Mouse (Mus musculus) heart, embryonic 11.5 days (tissue): ENCODE results near the gene Tacc2. TPM values are rescaled to one million over a fixed set of nuclear protein-coding genes. Genes with fewer than 3 reads are reported as not detected.

Source experiments
- ATAC-seq: fragments of 200-750 bp; cut with Nextera tagmentation; replicated peaks from 2 replicates; pipeline ENCODE4 v1.8.0; 2017; ENCODE audit warnings: moderate library complexity; ENCODE audit not compliant: insufficient number of reproducible peaks, low FRiP score, low TSS enrichment
- H3K27ac ChIP-seq: fragments of 300-500 bp; sonication (generic); 2 replicates; pipeline ENCODE4 v1.5.1; 2014; ENCODE audit warnings: mild to moderate bottlenecking, low read depth, low read length
- H3K27me3 ChIP-seq: fragments of 300-500 bp; sonication (generic); 2 replicates; pipeline ENCODE4 v1.6.1; 2014; ENCODE audit warnings: mild to moderate bottlenecking, low read length, mixed read lengths; ENCODE audit not compliant: control insufficient read depth, insufficient read depth
- H3K36me3 ChIP-seq: fragments of 300-500 bp; sonication (generic); 2 replicates; pipeline ENCODE4 v1.6.1; 2014; ENCODE audit warnings: mild to moderate bottlenecking, low read length, moderate library complexity, mixed read lengths; ENCODE audit not compliant: control insufficient read depth, insufficient read depth
- H3K4me1 ChIP-seq: fragments of 300-500 bp; sonication (generic); 2 replicates; pipeline ENCODE4 v1.6.1; 2014; ENCODE audit warnings: low read length; ENCODE audit not compliant: control insufficient read depth, insufficient read depth
- H3K4me2 ChIP-seq: fragments of 300-500 bp; sonication (generic); 2 replicates; pipeline ENCODE4 v1.6.1; 2014; ENCODE audit warnings: mild to moderate bottlenecking, moderate library complexity
- H3K4me3 ChIP-seq: fragments of 300-500 bp; sonication (generic); 2 replicates; pipeline ENCODE4 v1.5.1; 2014; ENCODE audit warnings: low read depth, low read length
- H3K9ac ChIP-seq: fragments of 300-500 bp; sonication (generic); 2 replicates; pipeline ENCODE4 v1.6.1; 2014; ENCODE audit warnings: mild to moderate bottlenecking, low read depth, low read length, moderate library complexity
- H3K9me3 ChIP-seq: fragments of 300-500 bp; sonication (generic); replicated peaks from 2 replicates; pipeline ENCODE4 v1.6.1; 2016; ENCODE audit warnings: low read length; ENCODE audit not compliant: control insufficient read depth
- WGBS: fragments of 180-500 bp; shearing (Covaris S2); extraction: QIAGEN DNeasy Blood & Tissue Kit; methylation state at CpG from one replicate; pipeline ENCODE4 v1.1.7; 2014; ENCODE audit not compliant: insufficient replicate concordance; 5-methylcytosine and 5-hydroxymethylcytosine counted together
- polyA plus RNA-seq: library from polyadenylated mRNA; unstranded; fragments of >200 nt; fragmentation: Nextera tagmentation; extraction: Ambion mirVana; gene quantifications from 2 replicates; pipeline ENCODE4 v1.2.1, GENCODE M21; 2014

Tacc2 gene
- polyA plus RNA-seq, 1 experiment from 2014 or later: 42.2 TPM

DNA sequence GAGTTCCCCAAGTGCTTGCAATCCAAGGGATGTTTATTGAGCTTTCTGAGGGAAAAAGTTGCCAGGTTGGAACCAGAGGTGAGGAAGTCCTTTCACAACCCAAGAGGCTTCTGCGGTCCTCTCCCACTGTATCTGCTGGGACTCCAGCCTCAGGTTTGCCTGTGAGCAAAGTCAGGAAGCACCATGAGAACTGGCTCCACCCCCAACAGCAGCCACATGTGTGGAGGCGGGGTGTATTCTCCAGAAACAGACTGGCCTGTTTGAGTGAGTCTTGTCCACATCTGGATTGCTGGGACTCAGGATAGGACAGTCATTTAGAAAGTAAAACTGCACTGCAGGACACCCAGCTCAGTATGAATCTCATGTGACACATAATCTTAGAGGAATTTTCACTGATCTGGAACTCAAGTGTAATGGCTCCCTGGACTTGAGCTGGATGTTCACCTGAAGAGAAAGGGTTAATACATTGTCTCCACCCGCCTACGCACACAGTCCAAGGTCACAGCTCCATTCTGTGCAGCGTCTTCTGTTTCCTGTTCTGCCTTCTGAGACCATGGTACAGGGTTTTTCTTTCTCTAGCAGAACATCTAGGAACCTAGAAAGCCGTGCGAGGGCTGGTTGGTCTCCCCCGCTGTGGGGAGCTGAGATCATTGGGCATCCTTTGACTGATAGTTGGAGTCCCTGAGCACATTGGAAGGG, 149.6 kb downstream of the Tacc2 start:
- H3K9me3 ChIP-seq: no peaks in the 10 kb centered on the region
- H3K9ac ChIP-seq: no peak overlapping the region
- peaks cover 28% of the 10 kb centered on the region for H3K4me1 ChIP-seq
- peaks cover 13% of the 10 kb centered on the region; the same call in 1 of the 2 replicates for H3K36me3 ChIP-seq
- WGBS: 49% methylated on average over 8 of the region's 8 CpGs
- no peaks in the 10 kb centered on the region for H3K27me3 ChIP-seq
- H3K4me3 ChIP-seq: no peak overlapping the region
- H3K4me2 ChIP-seq: no peak overlapping the region
- peak; percentile 55 for ATAC-seq
- H3K27ac ChIP-seq: 0 out of 2 replicates have a peak overlapping the region, but pooled peaks have one; percentile 15

GRCm38 (mm10) chr7:130727560-130727959, 150.3 kb downstream of the Tacc2 start:
- H3K4me3 ChIP-seq: no peak overlapping the region
- no peaks in the 10 kb centered on the region for H3K27me3 ChIP-seq
- 0 out of 2 replicates have a peak overlapping the region, but pooled peaks have one; percentile 0 for H3K27ac ChIP-seq
- H3K4me1 ChIP-seq: peaks cover 23% of the 10 kb centered on the region
- no peak overlapping the region for H3K9ac ChIP-seq
- no peaks in the 10 kb centered on the region for H3K9me3 ChIP-seq
- WGBS: 82% methylated on average over 4 of the region's 4 CpGs
- H3K36me3 ChIP-seq: peaks cover 13% of the 10 kb centered on the region; the same call in 1 of the 2 replicates
- ATAC-seq: no peak
- no peak overlapping the region for H3K4me2 ChIP-seq

DNA sequence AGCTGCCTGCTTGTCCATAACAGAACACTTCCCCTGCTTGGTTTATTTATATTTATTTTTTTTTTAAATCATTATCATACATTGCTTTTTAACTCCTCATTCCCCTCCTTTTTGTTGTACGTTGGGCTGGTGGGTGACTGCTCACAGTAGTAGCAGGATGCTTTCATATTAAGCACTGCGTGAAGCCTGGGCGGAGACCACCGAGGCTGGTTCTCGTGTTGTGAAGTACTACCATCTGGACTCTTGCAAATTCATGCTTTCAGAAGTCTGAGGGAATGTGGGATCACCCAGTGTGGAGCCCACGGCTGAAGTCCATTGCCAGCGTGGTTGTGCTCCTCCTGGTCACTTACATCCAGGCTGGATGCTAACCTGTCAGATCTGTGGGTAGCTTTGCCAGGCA, 154.6 kb downstream of the Tacc2 start:
- Histone ChIP-seq H3K4me2 (no peak overlapping the region), H3K9ac (no peak overlapping the region), H3K4me1 (peaks cover 11% of the 10 kb centered on the region), H3K27ac (no peak overlapping the region), H3K36me3 (peaks cover 20% of the 10 kb centered on the region), H3K4me3 (no peak overlapping the region), H3K9me3 (no peaks in the 10 kb centered on the region), H3K27me3 (no peaks in the 10 kb centered on the region)
- no peak for ATAC-seq
- 86% methylated on average over 7 of the region's 7 CpGs for WGBS

- Histone ChIP-seq H3K4me2 (no peak overlapping the region), H3K9me3 (no peaks in the 10 kb centered on the region), H3K27ac (no peak overlapping the region), H3K4me1 (0 out of 2 replicates have a peak, but pooled peaks cover 3% of the 10 kb centered on the region), H3K36me3 (peaks cover 24% of the 10 kb centered on the region), H3K27me3 (no peaks in the 10 kb centered on the region), H3K9ac (no peak overlapping the region), H3K4me3 (no peak overlapping the region)
- no peak for ATAC-seq
- WGBS: 85% methylated on average over 6 of the region's 6 CpGs
Measured at GRCm38 (mm10) chr7:130732908-130733307, 155.7 kb downstream of the Tacc2 start.

DNA sequence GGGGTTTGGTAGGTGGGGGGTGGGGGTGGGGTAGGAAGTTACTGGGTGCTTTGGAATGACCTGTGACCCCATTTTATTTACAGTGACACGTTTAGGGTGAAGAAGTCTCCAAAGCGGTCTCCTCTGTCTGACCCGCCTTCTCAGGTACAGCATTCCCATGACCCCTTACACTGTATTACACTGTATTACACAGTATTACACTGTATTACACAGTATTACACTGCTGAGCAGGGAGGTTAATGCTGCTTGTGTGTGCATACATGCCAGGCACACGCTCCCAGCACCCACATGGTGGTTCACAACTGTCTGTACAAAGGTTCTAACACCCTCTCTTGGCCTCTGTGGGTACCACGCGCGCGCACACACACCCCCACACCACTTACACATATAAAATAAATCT, 156.2 kb downstream of the Tacc2 start:
- H3K9ac ChIP-seq: no peak overlapping the region
- no peak overlapping the region for H3K4me3 ChIP-seq
- H3K4me1 ChIP-seq: peaks cover 3% of the 10 kb centered on the region; the same call in 1 of the 2 replicates
- WGBS: 92% methylated on average over 8 of the region's 8 CpGs
- H3K27ac ChIP-seq: no peak overlapping the region
- no peaks in the 10 kb centered on the region for H3K27me3 ChIP-seq
- no peak overlapping the region for H3K4me2 ChIP-seq
- H3K9me3 ChIP-seq: no peaks in the 10 kb centered on the region
- no peak for ATAC-seq
- H3K36me3 ChIP-seq: peaks cover 25% of the 10 kb centered on the region

DNA sequence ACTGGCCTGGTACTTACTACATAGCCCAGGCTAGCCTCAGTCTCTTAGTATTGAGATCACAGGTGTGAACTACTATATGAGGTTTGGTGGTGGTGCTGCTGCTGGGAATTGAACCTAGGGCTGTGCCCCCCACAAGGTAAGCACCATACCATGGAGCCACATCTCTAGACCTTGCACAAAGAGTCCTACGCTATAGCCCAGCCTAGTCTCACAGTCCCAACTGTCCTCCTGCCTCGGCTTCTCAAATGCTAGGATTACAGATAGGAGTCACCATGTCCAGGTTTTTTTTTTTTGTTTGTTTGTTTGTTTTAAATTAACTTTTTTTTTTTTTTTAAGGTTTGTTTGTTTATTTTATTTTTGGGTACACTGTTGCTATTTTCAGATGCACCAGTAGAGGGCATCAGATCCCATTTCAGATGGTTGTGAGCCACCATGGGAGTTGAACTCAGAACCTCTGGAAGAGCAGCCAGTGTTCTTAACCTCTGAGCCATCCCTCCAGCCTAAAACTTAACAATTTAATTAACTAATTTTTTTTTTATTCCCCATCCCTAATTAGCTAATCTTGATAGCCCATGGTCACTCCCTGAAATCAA, 157.1 kb downstream of the Tacc2 start:
- Histone ChIP-seq H3K4me2 (no peak overlapping the region), H3K27me3 (no peaks in the 10 kb centered on the region), H3K9me3 (no peaks in the 10 kb centered on the region), H3K27ac (no peak overlapping the region), H3K9ac (no peak overlapping the region), H3K4me3 (no peak overlapping the region), H3K4me1 (peaks cover 3% of the 10 kb centered on the region; the same call in 1 of the 2 replicates), H3K36me3 (peaks cover 27% of the 10 kb centered on the region)
- ATAC-seq: no peak
- WGBS: 90% methylated on average over 2 of the region's 2 CpGs

DNA sequence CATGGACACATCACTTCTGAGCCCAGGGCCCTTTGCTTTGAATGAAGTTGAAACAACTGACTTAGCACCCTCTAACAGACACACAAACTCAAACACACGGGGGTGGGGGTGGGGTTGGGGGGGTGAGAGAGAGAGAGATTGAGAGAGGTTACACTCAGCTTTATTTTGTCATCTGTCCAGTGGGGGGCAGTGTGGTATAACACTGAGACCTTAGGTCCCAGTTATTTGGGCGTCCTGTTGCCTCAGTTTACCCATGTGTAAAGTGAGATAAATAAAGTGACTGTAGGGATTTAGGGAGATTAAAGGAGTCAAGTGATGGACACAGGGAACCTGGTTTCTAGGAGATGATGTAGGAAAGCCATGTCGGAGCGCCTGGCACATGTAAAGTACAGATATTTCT, 163.9 kb downstream of the Tacc2 start:
- no peak overlapping the region for H3K27ac ChIP-seq
- H3K4me3 ChIP-seq: no peak overlapping the region
- no peak for ATAC-seq
- H3K9me3 ChIP-seq: no peaks in the 10 kb centered on the region
- no peaks in the 10 kb centered on the region; the same call in 1 of the 2 replicates for H3K4me1 ChIP-seq
- H3K4me2 ChIP-seq: no peak overlapping the region
- no peaks in the 10 kb centered on the region for H3K27me3 ChIP-seq
- no peak overlapping the region for H3K9ac ChIP-seq
- 79% methylated on average over 4 of the region's 4 CpGs for WGBS
- peaks cover 37% of the 10 kb centered on the region for H3K36me3 ChIP-seq

- peaks cover 35% of the 10 kb centered on the region for H3K36me3 ChIP-seq
- whole genome bisulfite sequencing: 85% methylated on average over 9 of the region's 9 CpGs
Measured at GRCm38 (mm10) chr7:130743239-130744025, 166.2 kb downstream of the Tacc2 start.

More at GRCm38 (mm10) chr7:130743239-130744025, 166.2 kb downstream of the Tacc2 start:
- no peaks in the 10 kb centered on the region for H3K9me3 ChIP-seq
- no peak overlapping the region for H3K4me3 ChIP-seq
- H3K9ac ChIP-seq: no peak overlapping the region
- no peak for ATAC-seq
- no peaks in the 10 kb centered on the region for H3K27me3 ChIP-seq
- no peaks in the 10 kb centered on the region; the same call in 1 of the 2 replicates for H3K4me1 ChIP-seq
- no peak overlapping the region for H3K4me2 ChIP-seq
- no peak overlapping the region for H3K27ac ChIP-seq
